Mouse (Mus musculus) adrenal gland, postnatal 14 days (tissue): ENCODE data around the gene Tmem151b. TPM values are rescaled to one million over a fixed set of nuclear protein-coding genes. Genes with fewer than 3 reads are reported as not detected.
A peak's percentile ranks its signal among the peaks of the same experiment; 100 is the strongest.

Experiments
- DNase-seq: peaks from one replicate; pipeline ENCODE4 v3.0.0; 2021; ENCODE audit warnings: mixed read lengths
- total RNA-seq: library from RNA; stranded (reverse); gene quantifications from 2 replicates; pipeline ENCODE4 v1.2.3, GENCODE M21; 2021

Tmem151b gene
- total RNA-seq, 1 experiment from 2014 or later, result 0.33 TPM

DNA sequence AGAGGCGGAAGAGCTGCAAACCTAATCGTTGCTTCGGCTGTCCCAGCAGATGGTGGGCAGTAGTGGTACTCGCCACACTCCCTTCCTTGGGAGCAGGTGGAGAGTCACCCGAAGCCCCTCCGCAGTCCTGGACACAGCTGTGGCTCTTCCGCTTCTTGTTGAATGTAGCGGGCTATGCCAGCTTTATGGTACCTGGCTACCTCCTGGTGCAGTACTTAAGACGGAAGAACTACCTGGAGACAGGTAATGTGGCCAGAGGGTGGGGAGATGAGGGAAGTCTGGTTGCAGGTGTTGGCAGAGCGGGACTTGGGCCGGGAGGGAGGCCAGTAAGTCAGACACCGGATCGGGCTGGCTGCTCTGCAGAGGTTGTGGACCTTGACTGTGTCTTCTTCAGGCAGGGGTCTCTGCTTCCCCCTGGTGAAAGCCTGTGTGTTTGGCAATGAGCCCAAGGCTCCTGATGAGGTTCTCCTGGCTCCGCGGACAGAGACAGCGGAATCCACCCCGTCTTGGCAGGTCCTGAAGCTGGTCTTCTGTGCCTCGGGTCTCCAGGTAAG is 15.1 kb upstream of the Tmem151b start:
- DNase-seq, result peak; percentile 57

GRCm38 (mm10) chr17:45563655-45564530 is 14.4 kb upstream of the Tmem151b start, which contains the start of gene Slc35b2:
TSS of gene Slc35b2 (plus strand) at chr17:45563874.
- DNase-seq, result peak; percentile 99

- DNase-seq, result no peak
Measured at GRCm38 (mm10) chr17:45563216-45563615, 13.7 kb upstream of the Tmem151b start.

DNA sequence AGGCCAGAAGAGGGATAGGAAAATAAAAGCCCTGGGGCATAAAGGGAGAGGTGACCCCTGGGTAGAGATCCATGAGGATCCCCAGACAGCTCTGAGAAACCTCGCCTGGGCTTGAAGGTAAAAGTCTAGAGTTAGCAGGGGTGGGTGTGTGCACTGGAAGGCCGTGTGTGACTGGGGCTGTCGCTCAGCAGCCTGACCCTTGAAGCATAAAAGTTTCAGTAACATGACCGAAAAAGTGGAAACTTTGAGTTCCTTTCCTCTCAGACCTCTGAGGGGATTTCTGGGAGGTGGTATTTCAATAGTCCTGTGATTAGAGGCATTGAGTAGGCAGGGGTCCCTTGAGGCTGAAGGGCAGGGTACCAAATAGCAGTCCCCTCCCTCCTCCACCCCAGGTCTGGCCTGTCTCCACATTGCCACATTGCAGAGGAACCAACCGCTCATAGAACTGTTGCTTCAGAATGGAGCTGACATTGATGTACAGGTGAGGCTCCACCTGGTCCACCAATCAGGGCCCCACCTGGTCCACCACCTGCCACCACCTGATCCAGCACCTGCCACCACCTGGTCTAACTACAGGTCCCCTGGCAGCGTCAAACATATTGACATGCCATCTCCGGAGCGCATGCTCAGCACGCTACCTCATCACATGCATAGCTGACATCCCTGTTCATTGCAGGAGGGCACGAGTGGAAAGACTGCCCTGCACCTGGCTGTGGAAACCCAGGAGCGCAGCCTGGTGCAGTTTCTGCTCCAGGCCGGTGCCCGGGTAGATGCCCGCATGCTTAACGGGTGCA is 10.5 kb upstream of the Tmem151b start:
- no peak for DNase-seq

GRCm38 (mm10) chr17:45557998-45558862 is 8.8 kb upstream of the Tmem151b start:
- no peak for DNase-seq

DNA sequence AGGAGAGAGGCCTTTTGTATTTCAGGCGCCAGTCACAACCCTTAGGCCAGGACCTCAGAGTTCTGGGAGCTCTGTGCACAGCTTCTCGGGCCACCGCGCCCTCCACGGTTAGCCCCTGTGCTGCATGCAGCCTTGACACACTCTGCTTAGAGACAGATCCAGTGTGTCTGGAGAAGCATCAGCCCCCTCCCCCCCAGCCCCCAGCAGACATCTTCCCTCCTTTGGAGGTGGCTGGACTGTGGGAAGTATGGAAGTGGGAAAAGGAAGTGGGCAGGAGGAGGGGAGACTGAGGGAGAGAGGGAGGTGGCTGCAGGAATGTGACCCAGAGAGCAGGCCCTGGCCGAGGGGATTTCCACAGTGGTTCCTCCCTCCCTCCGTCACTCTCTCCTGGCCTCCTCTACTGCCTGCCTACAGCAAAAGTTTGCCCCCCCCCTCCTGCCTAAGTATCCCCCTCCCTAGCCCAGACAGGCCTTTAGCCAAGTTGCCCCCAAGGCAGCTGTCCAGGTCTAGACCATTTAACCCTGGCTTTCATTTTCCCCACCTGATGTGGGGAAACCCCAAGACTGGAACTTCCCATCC is 7.9 kb upstream of the Tmem151b start:
- no peak for DNase-seq

DNA sequence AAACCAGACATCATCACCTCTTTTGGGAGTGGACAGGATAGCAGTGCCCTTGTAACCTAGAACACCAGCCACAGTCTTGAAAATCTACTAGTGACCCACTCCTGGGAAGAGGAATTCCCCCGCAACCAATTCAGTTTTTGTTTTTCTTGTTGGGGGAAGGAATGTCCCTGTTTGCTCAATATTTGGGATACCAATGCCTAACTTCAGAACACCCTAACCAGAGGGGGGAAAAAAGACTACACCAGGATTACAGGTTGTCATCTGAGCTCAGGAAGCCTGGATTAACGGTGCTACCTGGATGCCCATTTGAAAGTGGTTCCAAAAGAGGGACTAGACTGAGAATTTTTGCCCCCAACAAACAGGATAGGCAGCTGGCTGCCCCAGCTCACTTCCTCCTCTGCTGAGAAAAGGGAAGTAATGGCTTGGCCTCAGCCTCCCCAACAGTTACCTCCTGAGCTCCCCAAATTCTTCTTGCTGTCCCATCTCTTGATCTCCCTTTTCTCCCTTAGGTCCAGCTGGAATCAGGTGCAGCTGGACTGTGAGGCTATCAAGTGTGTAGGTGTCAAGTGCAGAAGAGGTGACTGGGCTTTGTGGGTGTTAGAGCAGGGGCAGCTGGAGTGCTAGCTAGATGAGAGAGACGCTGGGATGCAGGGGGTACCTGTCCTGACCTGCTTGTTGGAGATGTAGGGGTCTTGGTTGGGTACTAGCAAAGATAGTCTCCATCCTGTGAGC is 7.2 kb upstream of the Tmem151b start:
- DNase-seq, result no peak

DNA sequence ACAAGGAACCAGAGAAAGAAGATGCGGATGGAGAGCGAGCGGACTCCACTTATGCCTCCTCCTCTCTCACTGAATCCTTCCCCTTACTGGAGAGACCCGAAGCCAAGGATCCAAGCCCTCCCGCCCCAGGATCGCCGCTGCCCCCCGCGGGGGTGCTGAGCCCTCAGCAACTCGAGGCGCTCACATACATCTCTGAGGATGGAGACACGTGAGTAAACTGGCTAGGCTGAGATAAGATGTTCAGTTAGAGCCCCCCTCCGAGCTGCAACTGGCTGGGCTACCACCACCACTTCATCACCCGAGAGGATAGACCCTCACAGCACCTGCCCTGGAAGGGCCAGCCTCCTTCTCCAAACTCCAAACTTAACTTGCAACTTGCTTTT is 6.6 kb upstream of the Tmem151b start:
- no peak for DNase-seq

DNA sequence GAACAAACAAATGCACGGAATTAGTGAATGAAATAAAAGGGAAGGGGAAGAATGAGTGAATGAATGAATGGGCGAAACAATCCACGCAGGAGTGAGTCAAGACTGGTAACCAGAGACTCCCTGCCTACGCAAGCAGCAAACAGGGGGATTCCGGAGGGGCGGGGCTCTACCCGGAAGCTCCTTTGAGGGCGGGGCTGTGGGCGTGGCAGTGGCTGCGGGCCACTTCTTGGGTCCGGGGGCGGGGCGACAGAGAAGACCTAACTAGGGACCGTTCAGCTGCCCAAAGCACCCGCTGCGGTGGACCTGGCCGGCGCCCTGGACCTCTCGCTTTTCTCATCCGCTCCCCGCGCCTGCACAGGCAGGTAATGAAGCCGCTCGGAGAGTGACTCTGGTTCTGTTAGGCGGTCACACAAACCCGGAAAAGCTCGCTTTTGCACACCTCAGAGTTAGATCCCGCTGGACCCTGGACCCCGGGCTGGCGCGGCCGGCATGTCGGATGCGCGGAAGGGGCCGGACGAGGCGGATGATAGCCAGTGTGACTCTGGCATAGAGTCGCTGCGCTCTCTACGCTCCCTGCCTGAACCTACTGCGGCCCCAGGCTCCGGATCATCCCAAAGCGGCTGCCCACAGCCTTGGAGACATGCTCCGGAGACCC is 6.1 kb upstream of the Tmem151b start, which contains the start of gene Nfkbie:
Gene Nfkbie, plus strand, starts transcription at position 252 of the 655 bp plus-strand sequence.
- DNase-seq, result peak; percentile 98

DNA sequence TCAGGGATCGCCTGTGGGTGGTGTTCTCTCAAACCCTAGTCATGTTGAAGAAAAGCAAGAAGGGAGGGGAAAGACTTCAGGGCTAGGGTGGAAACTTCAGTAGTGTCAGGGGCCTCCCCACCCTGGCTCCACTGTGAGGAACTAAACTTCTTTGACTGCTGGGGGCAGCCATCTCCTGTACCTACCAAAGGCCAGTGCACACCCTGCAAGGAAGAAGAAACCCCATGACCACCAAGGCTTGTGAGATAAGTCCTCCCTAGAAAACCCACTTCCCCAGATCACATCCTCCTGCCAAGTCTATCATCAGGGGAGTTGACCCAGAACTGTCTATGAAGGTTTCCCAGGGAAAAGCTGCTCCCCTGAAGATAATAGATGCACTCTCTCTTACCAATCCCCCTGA is 4.9 kb upstream of the Tmem151b start:
- DNase-seq, result no peak

DNA sequence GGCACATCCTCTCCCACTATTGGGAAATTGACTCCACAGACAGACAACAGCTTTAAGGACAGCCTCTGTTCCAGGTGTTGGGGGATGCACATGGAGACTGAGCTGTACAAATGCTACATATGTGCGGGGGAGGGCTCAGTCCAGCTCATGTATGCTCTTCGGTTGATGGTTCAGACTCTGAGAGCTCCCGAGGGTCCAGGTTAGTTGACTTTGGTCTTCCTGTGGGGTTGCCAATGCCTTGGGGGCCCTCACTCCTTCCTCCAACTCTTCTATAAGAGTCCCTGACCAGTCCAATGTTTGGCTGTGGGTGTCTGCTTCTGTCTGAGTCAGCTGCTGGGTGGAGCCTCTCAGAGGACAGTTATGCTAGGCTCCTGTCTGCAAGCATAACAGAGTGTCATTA is 3.6 kb upstream of the Tmem151b start:
- no peak for DNase-seq

- DNase-seq, result peak; percentile 84
Measured at GRCm38 (mm10) chr17:45551816-45552451, 2.5 kb upstream of the Tmem151b start.

DNA sequence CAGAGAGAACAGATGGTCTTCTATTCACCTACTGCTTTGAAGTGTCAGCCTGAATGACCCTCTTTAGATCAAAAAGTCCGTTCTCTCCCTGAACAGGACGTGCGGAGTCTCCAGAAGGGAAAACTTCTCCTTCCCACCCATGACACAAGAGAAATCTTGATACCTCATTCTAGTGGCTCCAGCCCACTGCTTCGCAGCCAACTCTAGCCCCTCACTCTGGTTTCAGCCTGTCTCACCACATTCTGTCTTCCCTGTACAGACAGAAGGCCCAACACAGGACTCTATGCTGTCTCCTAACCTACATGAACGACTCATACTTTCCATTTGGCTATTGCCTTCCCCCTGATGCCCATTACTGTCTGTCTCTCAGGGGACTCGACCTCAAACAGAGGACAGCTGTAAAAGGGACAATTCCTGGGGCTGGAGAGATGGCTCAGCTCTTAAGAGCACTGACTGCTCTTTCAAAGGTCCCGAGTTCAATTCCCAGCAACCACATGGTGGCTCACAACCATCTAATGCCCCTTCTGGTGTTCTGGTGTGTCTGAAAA is 1.8 kb upstream of the Tmem151b start:
- no peak for DNase-seq

DNA sequence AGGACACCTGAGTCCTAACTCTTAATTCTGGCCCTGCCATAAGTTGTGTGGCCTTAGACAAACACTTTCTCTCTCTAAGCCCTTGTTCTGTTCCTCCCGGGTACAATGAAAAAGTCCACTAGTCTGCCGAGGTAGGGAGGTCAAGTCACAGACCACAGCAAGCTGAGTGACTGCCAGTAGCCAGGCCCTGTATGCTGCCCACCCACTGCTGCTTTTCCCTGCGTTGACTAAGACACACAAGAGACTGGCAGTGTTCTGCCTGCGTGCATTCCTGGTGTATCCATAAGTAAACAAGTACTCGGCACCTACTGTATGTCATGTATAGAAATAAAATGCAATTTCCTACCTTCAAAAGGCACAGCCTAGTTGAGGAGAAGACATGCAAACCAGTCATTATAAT is 776 bp upstream of the Tmem151b start:
- no peak for DNase-seq

- no peak for DNase-seq
Measured at GRCm38 (mm10) chr17:45548541-45549512, 650 bp downstream of the Tmem151b start.

DNA sequence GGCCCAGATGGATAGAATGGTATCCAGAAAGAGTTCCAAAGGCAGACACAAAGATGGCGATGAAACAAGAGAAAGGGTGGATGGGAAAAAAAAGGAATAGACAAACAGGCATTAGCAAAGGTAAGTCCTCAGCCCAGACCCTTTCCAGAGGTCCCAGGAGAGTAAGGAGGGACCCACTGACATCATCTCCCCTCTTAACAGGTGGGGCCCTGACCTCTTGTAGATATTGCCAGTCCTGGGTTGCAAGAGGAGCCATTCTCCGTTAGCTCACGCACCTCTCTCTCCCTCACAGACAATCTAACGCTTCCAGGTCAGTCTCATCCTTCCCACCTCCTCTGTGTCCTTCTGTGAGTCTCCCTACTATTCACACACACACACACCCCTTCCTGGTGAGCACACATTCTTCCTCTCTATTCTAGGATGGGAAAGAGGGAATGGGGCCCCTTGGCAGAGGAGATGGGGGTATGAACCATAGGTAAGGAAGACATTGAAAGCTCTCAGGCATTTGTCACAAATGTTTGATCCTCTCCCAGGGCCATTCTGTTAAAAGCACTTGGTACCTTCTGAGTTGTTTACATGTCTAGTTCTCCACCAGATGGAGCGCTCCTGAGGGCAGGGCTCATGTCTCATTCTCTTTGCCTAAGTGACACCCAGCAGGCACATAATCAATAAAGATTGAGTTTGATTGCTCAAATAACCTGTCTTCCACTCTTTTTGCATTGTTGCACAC is 1.9 kb downstream of the Tmem151b start:
- no peak for DNase-seq

DNA sequence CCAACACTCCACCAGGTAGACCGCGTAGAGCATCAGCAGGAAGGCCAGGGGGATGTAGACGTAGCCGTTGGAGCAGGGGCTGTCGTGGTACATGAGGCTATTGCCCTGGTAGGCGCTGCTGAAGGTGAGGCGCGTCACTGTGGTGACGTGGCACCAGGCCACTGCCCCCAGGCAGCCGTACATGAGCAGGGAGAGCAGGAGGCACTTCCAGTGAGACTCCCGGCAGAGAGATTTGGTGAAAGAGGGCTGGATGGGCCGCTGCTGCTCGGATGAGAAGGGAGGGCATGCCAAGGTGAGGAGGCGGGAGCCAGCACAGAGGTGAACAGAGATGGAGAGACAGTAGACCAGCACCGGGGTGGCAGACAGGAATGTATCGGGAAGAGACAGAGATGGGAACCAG is 2.5 kb downstream of the Tmem151b start:
- no peak for DNase-seq
